Mouse (Mus musculus): ENCODE data around the gene Ugt1a6a.
"Not testable (repeated sequence)": the region's sequence is repeated elsewhere in the genome, so short reads cannot be mapped to it uniquely, and the experiment has no call there.

- TF ChIP-seq CTCF (IDR thresholded peaks at IDR 0.05; ENCODE audit: extremely low read depth, insufficient read length, insufficient replicate concordance, low read depth, low read length); POLR2A (IDR thresholded peaks at IDR 0.05; ENCODE audit: low read depth, low read length): not testable (repeated sequence)
Measured at GRCm38 (mm10) chr1:88129091-88129490, 5.5 kb upstream of the Ugt1a6a start.

All from small intestine, adult 2 months (tissue).